Mouse (Mus musculus) myocyte (in vitro differentiated cells): Measurements from ENCODE around the gene Wdr83. TPM values are rescaled to one million over a fixed set of nuclear protein-coding genes. Genes with fewer than 3 reads are reported as not detected.
A peak's percentile ranks its signal among the peaks of the same experiment; 100 is the strongest.

Source experiments
- H3K27me3 ChIP-seq: one replicate; pipeline ENCODE4 v1.6.1; 2011; ENCODE audit not compliant: control insufficient read depth, insufficient read depth, insufficient read length
- H3K36me3 ChIP-seq: one replicate; pipeline ENCODE4 v1.6.1; 2011; ENCODE audit not compliant: control insufficient read depth, insufficient read depth
- H3K4me2 ChIP-seq: one replicate; pipeline ENCODE4 v1.6.1; 2011; ENCODE audit warnings: low read depth, control low read depth
- H3K4me3 ChIP-seq: one replicate; pipeline ENCODE4 v1.5.1; 2011; ENCODE audit warnings: mild to moderate bottlenecking, control low read depth, moderate library complexity
- H3K79me2 ChIP-seq: one replicate; pipeline ENCODE4 v1.6.1; 2011; ENCODE audit not compliant: control insufficient read depth, insufficient read depth
- H3ac ChIP-seq: one replicate; pipeline ENCODE4 v1.6.1; 2011; ENCODE audit not compliant: control insufficient read depth, insufficient read length
- CEBPB ChIP-seq: IDR thresholded peaks from 2 replicates; pipeline ENCODE4 v1.6.1; 2011; ENCODE audit warnings: mild to moderate bottlenecking, moderate library complexity; ENCODE audit not compliant: poor library complexity, insufficient read depth, severe bottlenecking
- E2F4 ChIP-seq: IDR thresholded peaks from one replicate; pipeline ENCODE4 v1.6.1; 2011; ENCODE audit warnings: mild to moderate bottlenecking, control low read depth, moderate library complexity; ENCODE audit not compliant: insufficient read depth
- MAX ChIP-seq: IDR thresholded peaks from one replicate; pipeline ENCODE4 v1.6.1; 2011; ENCODE audit warnings: low read depth, mild to moderate bottlenecking, control low read depth
- MYOD1 ChIP-seq, 3 experiments: IDR thresholded peaks; one replicate each; pipeline ENCODE4 v1.6.1; 2011; ENCODE audit warnings: control low read depth in 2 of 3, low read depth in 2 of 3, mild to moderate bottlenecking in 2 of 3, moderate library complexity in 1 of 3; ENCODE audit not compliant: insufficient read length in 2 of 3, control insufficient read depth in 1 of 3
- MYOG ChIP-seq, 3 experiments: IDR thresholded peaks; one replicate each; pipeline ENCODE4 v1.6.1; 2011; ENCODE audit warnings: control low read depth in 2 of 3, low read depth in 2 of 3, mild to moderate bottlenecking in 2 of 3; ENCODE audit not compliant: insufficient read length in 2 of 3, control insufficient read depth in 1 of 3, insufficient read depth in 1 of 3
- POLR2A ChIP-seq: IDR thresholded peaks from one replicate; pipeline ENCODE4 v1.6.1; 2011; ENCODE audit warnings: low read depth, mild to moderate bottlenecking, control low read depth, moderate library complexity; ENCODE audit not compliant: insufficient read length
- POLR2AphosphoS2 ChIP-seq: IDR thresholded peaks from one replicate; pipeline ENCODE4 v1.6.1; 2011; ENCODE audit warnings: low read depth, control low read depth; ENCODE audit not compliant: insufficient read length
- REST ChIP-seq: IDR thresholded peaks from one replicate; pipeline ENCODE4 v1.6.1; 2011; ENCODE audit warnings: mild to moderate bottlenecking, control low read depth, moderate library complexity; ENCODE audit not compliant: insufficient read depth, insufficient read length
- SRF ChIP-seq: IDR thresholded peaks from one replicate; pipeline ENCODE4 v1.6.1; 2011; ENCODE audit warnings: low read depth; ENCODE audit not compliant: control insufficient read depth, insufficient read length
- TCF12 ChIP-seq: IDR thresholded peaks from one replicate; pipeline ENCODE4 v1.6.1; 2011; ENCODE audit warnings: mild to moderate bottlenecking, control low read depth; ENCODE audit not compliant: poor library complexity, insufficient read depth, severe bottlenecking
- TCF3 ChIP-seq: IDR thresholded peaks from one replicate; pipeline ENCODE4 v1.6.1; 2011; ENCODE audit warnings: low read depth, control low read depth; ENCODE audit not compliant: insufficient read length
- USF1 ChIP-seq: IDR thresholded peaks from one replicate; pipeline ENCODE4 v1.6.1; 2011; ENCODE audit warnings: low read depth, mild to moderate bottlenecking, control low read depth, moderate library complexity
- polyA plus RNA-seq: library from polyadenylated mRNA; unstranded; fragments of >200 nt; fragmentation: generic; extraction: Trizol; gene quantifications from one replicate; pipeline ENCODE4 v1.2.1, GENCODE M21; 2012; ENCODE audit warnings: missing spikeins

Gene Wdr83
- polyA plus RNA-seq, 1 experiment: 26.8 TPM

GRCm38 (mm10) chr8:85072364-85072929 is 8.7 kb downstream of the Wdr83 start:
- no peak for TF ChIP-seq E2F4
- TF ChIP-seq MYOG (IDR thresholded peaks at IDR 0.05; ENCODE audit: control insufficient read depth in 1 of 3, insufficient read depth in 1 of 3, insufficient read length in 2 of 3, low read depth in 2 of 3): no peak
- no peak for TF ChIP-seq MAX
- TF ChIP-seq USF1: no peak
- no peak for TF ChIP-seq TCF3
- no peak for TF ChIP-seq POLR2A
- TF ChIP-seq REST: no peak
- TF ChIP-seq POLR2AphosphoS2: no peak
- TF ChIP-seq MYOD1 (IDR thresholded peaks at IDR 0.05; ENCODE audit: control insufficient read depth in 1 of 3, insufficient read length in 2 of 3, low read depth in 2 of 3): no peak
- TF ChIP-seq TCF12: no peak
- TF ChIP-seq CEBPB: no peak
- no peak for TF ChIP-seq SRF
- peak overlapping the region; percentile 82 for H3K4me3 ChIP-seq
- H3K4me2 ChIP-seq: peak overlapping the region; percentile 95
- no peaks in the 10 kb centered on the region for H3K79me2 ChIP-seq
- peak overlapping the region; percentile 78 for H3ac ChIP-seq
- H3K27me3 ChIP-seq: no peaks in the 10 kb centered on the region
- peaks cover 12% of the 10 kb centered on the region for H3K36me3 ChIP-seq

- Histone ChIP-seq H3K27me3 (no peaks in the 10 kb centered on the region), H3K36me3 (peaks cover 12% of the 10 kb centered on the region), H3K4me3 (peak within 1 kb of the TSS; percentile 82), H3K4me2 (peak within 1 kb of the TSS; percentile 95), H3K79me2 (no peaks in the 10 kb centered on the region), H3ac (peak within 1 kb of the TSS; percentile 78)
- TF ChIP-seq SRF (no peak), CEBPB (no peak), POLR2AphosphoS2 (peak; percentile 58), USF1 (peak; percentile 91), POLR2A (peak; percentile 61)
Measured at GRCm38 (mm10) chr8:85071514-85072281, 9.4 kb downstream of the Wdr83 start, which contains the start of gene Dhps. TSS of gene Dhps (plus strand) at chr8:85071757.

- H3K4me2 ChIP-seq: peak overlapping the region; percentile 82
- H3ac ChIP-seq: peak overlapping the region; percentile 78
- peaks cover 12% of the 10 kb centered on the region for H3K36me3 ChIP-seq
- H3K27me3 ChIP-seq: no peaks in the 10 kb centered on the region
- H3K4me3 ChIP-seq: peak overlapping the region; percentile 82
- TF ChIP-seq REST (no peak), MAX (no peak), TCF3 (no peak), CEBPB (no peak), POLR2A (no peak), SRF (no peak), USF1 (no peak), TCF12 (no peak), E2F4 (no peak), MYOD1 (IDR thresholded peaks at IDR 0.05; ENCODE audit: control insufficient read depth in 1 of 3, insufficient read length in 2 of 3, low read depth in 2 of 3) (no peak), MYOG (IDR thresholded peaks at IDR 0.05; ENCODE audit: control insufficient read depth in 1 of 3, insufficient read depth in 1 of 3, insufficient read length in 2 of 3, low read depth in 2 of 3) (no peak)
- H3K79me2 ChIP-seq: no peaks in the 10 kb centered on the region
Measured at GRCm38 (mm10) chr8:85071041-85071440, 10.1 kb downstream of the Wdr83 start.

GRCm38 (mm10) chr8:85067982-85068381 is 13.1 kb downstream of the Wdr83 start, which contains the start of gene Gm5741:
TSS of gene Gm5741 (minus strand) at chr8:85067982.
- H3ac ChIP-seq: no peak within 1 kb of the TSS
- TF ChIP-seq CEBPB (no peak), MAX (no peak), MYOD1 (IDR thresholded peaks at IDR 0.05; ENCODE audit: control insufficient read depth in 1 of 3, insufficient read length in 2 of 3, low read depth in 2 of 3) (no peak), E2F4 (no peak), TCF12 (no peak)
- no peaks in the 10 kb centered on the region for H3K36me3 ChIP-seq
- H3K79me2 ChIP-seq: no peaks in the 10 kb centered on the region
- no peak within 1 kb of the TSS for H3K4me2 ChIP-seq
- no peak within 1 kb of the TSS for H3K4me3 ChIP-seq
- H3K27me3 ChIP-seq: no peaks in the 10 kb centered on the region

- Histone ChIP-seq H3K79me2 (no peaks in the 10 kb centered on the region), H3K4me2 (no peak overlapping the region), H3K4me3 (no peak overlapping the region), H3ac (no peak overlapping the region), H3K36me3 (no peaks in the 10 kb centered on the region), H3K27me3 (no peaks in the 10 kb centered on the region)
- TF ChIP-seq E2F4: no peak
- peak; percentile 26 for TF ChIP-seq POLR2AphosphoS2
Measured at GRCm38 (mm10) chr8:85067155-85067554, 14.0 kb downstream of the Wdr83 start.
